Mouse (Mus musculus) ES-E14 (cell line): ENCODE measurements around the gene Hvcn1. TPM values are rescaled to one million over a fixed set of nuclear protein-coding genes. Genes with fewer than 3 reads are reported as not detected.

Source experiments
- DNase-seq: peaks from one replicate; pipeline ENCODE4 v3.0.0-alpha.2; 2013; ENCODE audit warnings: low read depth, low spot score
- H3K27ac ChIP-seq: 2 replicates; pipeline ENCODE4 v1.5.1; 2012; ENCODE audit warnings: low read depth, mild to moderate bottlenecking, low read length, moderate library complexity, mixed read lengths; ENCODE audit not compliant: poor library complexity, insufficient read depth, severe bottlenecking
- H3K36me3 ChIP-seq: 2 replicates; pipeline ENCODE4 v1.6.1; 2012; ENCODE audit warnings: mild to moderate bottlenecking, low read length, moderate library complexity, mixed read lengths; ENCODE audit not compliant: control insufficient read depth, poor library complexity, insufficient read depth, severe bottlenecking
- H3K4me1 ChIP-seq, 2 experiments: fragments of 150-350 bp in 1 of 2; sonication (generic) in 1 of 2; 2 replicates each; pipeline ENCODE4 v1.6.1; 2012; ENCODE audit warnings: low read length in 2 of 2, mild to moderate bottlenecking in 1 of 2, mixed read lengths in 1 of 2; ENCODE audit not compliant: control insufficient read depth in 2 of 2, insufficient read depth in 2 of 2, poor library complexity in 1 of 2
- H3K4me3 ChIP-seq, 2 experiments: fragments of 150-350 bp in 1 of 2; sonication (generic) in 1 of 2; 2 replicates each; pipeline ENCODE4 v1.5.1; 2012; ENCODE audit warnings: low read length in 2 of 2, low read depth in 1 of 2, mild to moderate bottlenecking in 1 of 2, mixed read lengths in 1 of 2; ENCODE audit not compliant: insufficient read depth in 1 of 2, poor library complexity in 1 of 2, severe bottlenecking in 1 of 2
- H3K9ac ChIP-seq: 2 replicates; pipeline ENCODE4 v1.6.1; 2012; ENCODE audit warnings: low read depth, mild to moderate bottlenecking, low read length, mixed read lengths; ENCODE audit not compliant: poor library complexity, insufficient read depth, severe bottlenecking
- H3K9me3 ChIP-seq: fragments of 150-350 bp; sonication (generic); 2 replicates; pipeline ENCODE4 v1.6.1; 2012; ENCODE audit warnings: low read depth, mild to moderate bottlenecking, low read length; ENCODE audit not compliant: control insufficient read depth, insufficient read depth
- CHD2 ChIP-seq: IDR thresholded peaks from 2 replicates; pipeline ENCODE4 v1.6.1; 2014; ENCODE audit warnings: mild to moderate bottlenecking, low read depth, low read length, inconsistent platforms
- HCFC1 ChIP-seq: IDR thresholded peaks from 2 replicates; pipeline ENCODE4 v1.6.1; 2012; ENCODE audit warnings: low read length, inconsistent platforms, borderline replicate concordance; ENCODE audit not compliant: insufficient read depth
- MAFK ChIP-seq: IDR thresholded peaks from 2 replicates; pipeline ENCODE4 v1.6.1; 2014; ENCODE audit warnings: mild to moderate bottlenecking, low read depth, low read length, inconsistent platforms; ENCODE audit not compliant: insufficient read depth
- ZC3H11A ChIP-seq: IDR thresholded peaks from 2 replicates; pipeline ENCODE4 v1.6.1; 2012; ENCODE audit warnings: low read depth, mild to moderate bottlenecking, inconsistent platforms, low read length, borderline replicate concordance
- ZNF384 ChIP-seq: IDR thresholded peaks from 2 replicates; pipeline ENCODE4 v1.6.1; 2012; ENCODE audit warnings: low read depth, low read length, inconsistent platforms
- in situ Hi-C, 2 experiments: fragments of 600-800 bp; cut with MboI; formaldehyde crosslinking; loops; one replicate each; pipeline ENCODE4 v1.15.1; 2025; ENCODE audit warnings: low sequenced_read_pairs in 2 of 2, inconsistent platforms in 1 of 2; ENCODE audit not compliant: unreplicated experiment in 2 of 2
- total RNA-seq: library from RNA; depleted of rRNA; stranded (reverse); fragments of 300-350 nt; gene quantifications from 2 replicates; pipeline ENCODE4 v1.2.3, GENCODE M21; 2012

Hvcn1 gene
- total RNA-seq, 1 experiment = 35.7 TPM

DNA sequence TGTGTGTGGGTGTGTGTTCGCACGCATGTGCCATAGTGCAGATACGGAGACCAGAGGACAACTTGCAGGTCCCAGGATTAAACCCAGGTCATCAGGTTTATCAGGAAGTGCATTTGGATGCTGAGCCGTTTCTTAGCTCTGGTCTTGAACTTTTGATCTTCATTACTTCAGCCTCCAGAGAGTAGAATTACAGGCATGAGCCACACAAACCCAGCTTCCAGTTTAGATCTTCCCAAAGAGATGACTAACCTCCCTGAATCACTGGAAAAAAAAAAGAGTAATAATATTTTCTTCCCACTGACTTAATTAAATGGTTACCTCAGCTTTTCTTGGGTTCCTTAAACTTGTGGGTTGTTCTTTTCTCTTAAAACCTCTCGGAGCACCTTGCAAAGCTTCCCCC lies 66.2 kb downstream of the Hvcn1 start:
- H3K4me1 ChIP-seq = peaks cover 6 to 20% of the 10 kb centered on the region in 2 experiments; a peak in 3 of 4 replicates
- no peaks in the 10 kb centered on the region for H3K9me3 ChIP-seq
- no peak overlapping the region for H3K4me3 ChIP-seq
- H3K9ac ChIP-seq = no peak overlapping the region
- no peaks in the 10 kb centered on the region for H3K36me3 ChIP-seq
- no peak for DNase-seq
- no peak for TF ChIP-seq ZC3H11A
- no peak for TF ChIP-seq HCFC1
- no peak for TF ChIP-seq ZNF384
- TF ChIP-seq CHD2 = no peak
- no peak for TF ChIP-seq MAFK
- no peak overlapping the region for H3K27ac ChIP-seq
- in situ Hi-C loops = no loop called here

- Histone ChIP-seq H3K9ac (0 out of 2 replicates have a peak overlapping the region, but pooled peaks have one; percentile 39), H3K4me1 (peaks cover 0 to 16% of the 10 kb centered on the region in 2 experiments; a peak in 2 of 4 replicates), H3K4me3 (peak overlapping the region in 1 of 2 experiments; percentile 13; a peak in 1 of 4 replicates), H3K27ac (peak overlapping the region; percentile 81), H3K36me3 (no peaks in the 10 kb centered on the region), H3K9me3 (no peaks in the 10 kb centered on the region)
- TF ChIP-seq ZNF384 (no peak), MAFK (no peak), CHD2 (no peak), HCFC1 (no peak), ZC3H11A (no peak)
- in situ Hi-C loops = no loop called here
- DNase-seq = peak; percentile 92
Measured at GRCm38 (mm10) chr5:122274785-122275184, 68.2 kb downstream of the Hvcn1 start.

- no peaks in the 10 kb centered on the region for H3K36me3 ChIP-seq
- in situ Hi-C loops = no loop called here
- H3K9me3 ChIP-seq = no peaks in the 10 kb centered on the region
- H3K4me3 ChIP-seq = no peak overlapping the region
- H3K4me1 ChIP-seq = peaks cover 0 to 15% of the 10 kb centered on the region in 2 experiments; a peak in 3 of 4 replicates
- TF ChIP-seq ZNF384 (no peak), HCFC1 (no peak), ZC3H11A (no peak)
- H3K9ac ChIP-seq = no peak overlapping the region
- DNase-seq = no peak
- H3K27ac ChIP-seq = no peak overlapping the region
Measured at GRCm38 (mm10) chr5:122278946-122279345, 72.3 kb downstream of the Hvcn1 start.

- H3K9ac ChIP-seq = no peak overlapping the region
- H3K9me3 ChIP-seq = no peaks in the 10 kb centered on the region
- in situ Hi-C loops = no loop called here
- H3K4me1 ChIP-seq = peaks cover 0 to 12% of the 10 kb centered on the region in 2 experiments; a peak in 3 of 4 replicates
- DNase-seq = no peak
- no peak overlapping the region for H3K27ac ChIP-seq
- H3K4me3 ChIP-seq = no peak overlapping the region
- no peak for TF ChIP-seq ZNF384
- no peak for TF ChIP-seq ZC3H11A
- no peak for TF ChIP-seq MAFK
- no peak for TF ChIP-seq CHD2
- no peak for TF ChIP-seq HCFC1
- no peaks in the 10 kb centered on the region for H3K36me3 ChIP-seq
Measured at GRCm38 (mm10) chr5:122279799-122280421, 73.3 kb downstream of the Hvcn1 start.
